Mouse (Mus musculus) frontal cortex, adult (tissue): ENCODE results near the gene Rassf8.
A peak's percentile ranks its signal among the peaks of the same experiment; 100 is the strongest.

Source experiments
- ATAC-seq: cut with Nextera tagmentation; 2 replicates; pipeline ENCODE4 v1.9.2; 2017; ENCODE audit warnings: mild to moderate bottlenecking, moderate library complexity, mixed read lengths; ENCODE audit not compliant: low TSS enrichment

The Rassf8 gene

DNA sequence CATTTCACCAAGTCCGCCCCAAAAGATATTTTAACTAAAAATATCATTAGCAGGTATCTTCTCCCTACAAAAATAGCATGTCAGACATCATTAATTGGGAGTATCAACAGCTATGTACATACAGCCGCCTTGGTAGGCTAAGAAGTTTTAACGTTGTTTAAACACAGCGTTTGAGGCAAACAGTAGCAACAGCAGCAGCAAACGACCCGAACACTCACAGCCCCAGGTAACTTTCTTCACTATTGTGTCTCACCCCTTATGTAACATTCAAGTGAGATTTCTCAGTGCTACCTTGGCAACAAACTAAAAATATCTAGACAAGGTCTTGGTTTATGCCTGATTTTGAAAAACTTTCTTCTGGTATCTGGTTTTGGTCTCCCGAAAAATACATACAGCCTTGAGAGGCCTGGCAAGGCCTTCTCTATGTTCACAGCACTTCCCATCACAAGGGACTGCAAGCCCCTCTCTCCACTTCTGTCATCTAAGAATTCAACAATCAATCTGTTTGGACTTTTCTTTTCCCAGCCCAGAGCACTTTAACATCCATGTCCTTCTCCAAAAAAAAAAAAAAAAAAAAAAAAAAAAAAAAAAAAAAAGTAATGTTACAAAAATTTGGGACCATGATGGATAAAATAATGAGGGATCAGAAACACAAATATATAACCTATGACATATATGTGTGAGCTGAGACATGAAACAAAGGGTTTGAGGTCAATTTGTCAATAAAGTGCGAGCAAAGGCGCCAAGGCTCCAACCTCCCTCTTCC, 115.1 kb downstream of the Rassf8 start:
- no peak for ATAC-seq

DNA sequence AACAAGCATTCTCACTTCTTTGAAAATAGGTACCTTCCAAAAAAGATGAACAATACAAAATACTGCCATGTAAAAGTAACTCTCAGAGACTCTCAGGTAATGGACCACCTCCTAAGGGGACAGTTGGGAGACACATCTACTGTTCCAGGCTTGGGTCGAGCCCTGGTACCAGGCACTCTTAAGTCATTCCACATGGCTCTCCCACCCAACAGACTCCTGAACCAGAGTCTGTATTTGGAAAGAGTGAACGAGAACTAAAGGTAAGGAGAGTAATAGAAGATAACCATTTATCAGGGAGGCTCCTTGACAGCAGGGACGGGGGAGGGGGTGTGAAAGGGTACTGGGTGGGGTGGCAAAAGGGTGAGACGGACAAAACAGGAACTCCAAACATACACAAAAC, 115.8 kb downstream of the Rassf8 start:
- no peak for ATAC-seq

DNA sequence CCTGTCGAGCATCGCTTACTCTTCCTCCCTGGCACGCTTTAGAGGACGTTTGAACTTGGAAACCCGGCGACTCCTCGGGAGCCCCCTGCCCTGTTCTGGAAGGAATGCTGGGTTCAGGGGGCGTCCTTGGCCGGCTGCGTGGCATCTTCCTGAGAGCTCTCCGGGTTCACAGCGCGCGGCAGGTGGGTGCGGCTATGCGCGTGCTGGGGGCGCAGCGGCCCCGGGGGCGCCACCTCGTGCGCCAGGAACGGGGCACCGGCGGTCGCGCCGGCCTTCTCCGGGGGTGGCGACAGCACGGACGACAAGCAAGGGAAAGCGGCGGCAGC, 116.2 kb downstream of the Rassf8 start:
- no peak for ATAC-seq

DNA sequence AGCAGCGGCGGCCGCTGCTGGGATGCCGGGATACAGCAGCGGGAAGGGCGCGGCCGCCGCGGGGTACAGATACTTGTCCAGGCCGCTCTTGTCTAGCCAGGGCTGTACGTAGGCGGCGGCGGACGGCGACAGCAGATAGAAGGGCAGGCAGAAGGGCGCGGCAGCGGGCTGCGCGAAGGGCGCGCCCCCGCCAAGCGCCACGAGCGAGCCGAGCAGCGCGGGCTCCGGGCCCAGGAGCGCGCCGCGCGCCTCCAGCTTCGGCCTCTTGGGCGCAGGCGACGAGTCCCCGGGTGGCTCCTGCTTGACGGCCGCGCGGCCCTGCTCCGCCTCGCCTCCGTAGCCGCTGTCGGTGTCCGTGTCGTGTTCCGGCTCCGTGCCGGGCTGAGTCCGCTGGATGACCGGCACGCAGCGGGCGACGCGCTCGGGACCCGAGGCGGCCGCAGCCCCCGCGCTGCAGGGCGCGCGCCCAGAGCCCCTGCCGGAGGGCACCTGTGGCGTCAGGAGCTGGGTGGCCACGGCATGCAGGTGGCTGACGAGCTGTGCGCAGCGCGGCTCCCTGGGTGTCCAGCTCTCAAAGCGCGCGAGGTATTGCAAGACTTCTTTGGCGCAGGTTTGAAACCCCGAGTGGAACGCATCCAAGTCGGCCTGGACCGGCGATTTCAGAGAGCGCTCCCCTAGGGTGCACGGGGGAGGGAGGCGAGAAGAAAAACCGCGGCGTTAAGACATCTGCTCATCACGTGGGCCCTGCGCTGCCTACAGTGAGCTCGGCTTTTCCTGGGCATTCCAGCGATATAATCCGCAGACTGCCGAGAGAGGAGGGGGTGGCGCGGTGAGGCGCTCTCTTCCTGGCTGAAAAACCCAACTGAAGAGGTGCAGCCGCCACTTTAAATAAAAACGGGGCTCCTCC, 116.8 kb downstream of the Rassf8 start:
- peak; percentile 19 for ATAC-seq

DNA sequence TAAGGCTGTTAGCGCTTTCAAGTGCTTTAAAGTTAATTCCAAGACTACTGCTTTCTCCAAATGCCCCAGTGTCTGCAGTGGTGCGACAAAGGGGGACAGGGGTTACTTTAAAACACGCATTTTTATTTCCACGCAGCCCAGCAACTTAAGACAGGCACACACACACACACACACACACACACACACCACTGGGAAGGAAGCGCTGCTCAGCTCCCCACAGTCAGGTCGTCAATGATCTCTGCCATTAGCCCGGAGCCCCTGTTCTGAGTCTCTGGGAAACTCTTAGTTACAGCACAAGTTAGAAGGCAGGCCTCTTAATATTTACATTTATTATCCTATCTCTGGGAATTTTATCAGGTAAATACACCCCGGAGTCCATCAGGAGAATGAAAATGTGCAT, 117.6 kb downstream of the Rassf8 start:
- ATAC-seq: no peak

DNA sequence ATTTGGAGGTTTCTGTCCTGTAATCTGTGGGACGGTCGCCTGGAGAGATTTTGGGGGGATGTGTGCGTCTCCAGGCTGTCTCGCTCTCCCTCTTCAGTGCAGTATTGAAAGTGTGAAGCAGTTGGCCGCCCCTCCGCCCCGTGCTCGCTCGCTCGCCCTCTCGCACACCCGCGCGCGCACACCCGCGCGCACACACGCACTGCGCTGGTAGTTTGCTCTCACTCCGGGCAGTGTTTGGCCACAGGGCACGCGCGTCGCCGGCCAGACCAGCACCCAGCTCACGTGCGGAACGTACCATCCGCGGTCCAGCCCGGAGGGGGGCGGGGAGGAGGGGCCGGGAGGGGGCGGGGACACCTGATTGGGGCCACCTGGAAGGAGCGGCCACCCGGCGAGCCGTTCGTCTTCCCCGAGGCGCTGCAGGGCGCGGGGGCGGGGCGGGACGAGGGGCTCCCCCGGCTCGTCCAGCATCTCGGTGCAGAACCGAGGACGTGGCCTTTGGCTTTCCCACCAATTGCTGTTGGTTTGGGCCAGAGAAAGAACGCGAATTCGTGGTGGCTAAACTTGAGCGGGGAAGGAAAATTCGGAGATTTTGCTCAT, 118.8 kb downstream of the Rassf8 start, which contains the start of gene Bhlhe41:
Gene Bhlhe41, minus strand, starts transcription at position 270 of the 597 bp plus-strand sequence.
- ATAC-seq: peak; percentile 22

DNA sequence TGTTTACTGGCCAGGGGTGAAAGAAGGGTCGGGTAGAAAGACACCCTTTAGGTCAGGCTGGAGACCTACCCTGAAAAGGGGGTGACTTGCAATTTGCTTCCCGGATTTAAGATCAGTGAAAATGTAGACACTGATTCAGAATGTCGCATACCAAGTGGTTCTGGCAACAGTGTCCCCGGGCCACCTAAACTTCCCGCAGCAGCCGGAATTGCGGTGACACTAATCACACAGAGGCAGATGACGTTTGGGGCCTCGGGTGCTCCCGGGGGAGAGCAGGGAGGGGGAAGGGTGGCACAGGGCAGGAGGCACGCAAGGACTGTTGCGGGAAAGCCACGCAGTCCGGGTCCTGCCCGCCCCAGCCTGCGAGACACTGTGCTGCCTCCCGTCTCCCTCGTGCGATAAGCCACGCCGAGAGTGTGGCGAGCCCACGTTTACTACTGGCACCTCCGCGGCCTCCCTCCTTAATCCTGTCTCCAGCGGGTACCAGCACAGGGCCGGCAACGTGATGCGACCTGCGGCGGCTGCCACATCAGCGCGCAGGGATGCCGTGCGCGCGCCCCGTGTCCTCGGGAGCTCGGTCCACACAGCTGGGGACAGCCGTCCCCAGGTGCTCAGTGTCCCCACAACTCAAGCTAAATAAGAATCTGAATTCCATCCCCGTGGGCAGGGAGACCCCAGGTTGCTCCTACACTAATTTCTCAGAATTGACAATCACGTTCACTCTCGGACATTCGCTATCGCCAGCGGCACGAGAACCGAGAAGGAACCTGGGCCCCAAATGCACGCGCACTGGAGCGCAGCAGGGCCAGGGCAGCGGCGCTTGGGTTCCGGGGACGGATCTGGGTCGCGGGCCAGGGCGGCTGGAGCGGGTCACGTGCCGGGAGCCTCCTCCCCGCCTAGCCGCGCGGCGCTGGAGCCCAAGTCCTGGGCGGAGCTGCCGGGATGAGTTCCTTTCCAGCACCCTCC, 119.6 kb downstream of the Rassf8 start:
- ATAC-seq: peak; percentile 55

DNA sequence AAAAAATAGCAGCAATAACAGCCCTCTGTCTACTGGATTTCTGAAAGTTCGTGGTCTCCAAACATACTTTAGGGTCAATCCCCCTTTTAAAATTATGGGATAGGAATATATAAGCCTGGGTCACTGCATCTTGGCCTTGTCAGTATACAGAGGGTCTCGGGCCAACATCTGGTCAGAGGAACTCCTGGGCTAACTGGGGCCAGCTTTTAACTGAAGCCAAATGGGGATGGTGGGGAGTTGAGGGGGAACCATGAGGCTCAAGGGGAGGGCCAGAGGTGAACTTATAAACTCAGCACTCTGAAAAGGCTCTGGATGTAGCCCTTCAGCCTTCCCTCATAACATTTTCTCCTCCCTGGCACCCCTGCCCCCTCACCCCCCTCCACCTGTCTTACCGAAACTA, 120.6 kb downstream of the Rassf8 start:
- ATAC-seq: no peak
